Comparison of ENCODE assay signal across 26 mouse cellular contexts in the genomic region with DNA sequence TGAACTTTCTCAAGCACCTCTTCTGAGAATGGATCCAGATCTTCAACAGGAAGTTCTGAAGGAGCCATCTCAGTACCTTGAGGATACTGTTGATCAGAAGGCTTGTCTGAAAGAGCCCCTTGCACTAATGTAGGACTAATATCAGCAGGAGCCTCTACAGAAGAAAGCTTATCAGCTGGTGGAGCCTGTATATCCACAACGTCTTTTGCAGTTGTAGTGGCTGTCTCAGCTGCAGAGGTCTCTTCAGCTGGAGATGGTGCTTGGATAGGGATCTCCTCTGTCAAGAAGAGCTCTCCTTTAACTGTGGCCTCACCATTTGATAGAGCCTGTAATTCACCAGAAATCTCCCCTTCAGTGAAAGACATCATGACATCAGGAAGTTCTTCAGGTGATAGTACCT. TPM values are rescaled to one million over a fixed set of nuclear protein-coding genes. Genes with fewer than 3 reads are reported as not detected.
"Had no signal": no experiment of that assay in that cellular context is flagged by ENCODE, and none has a peak within 500 bp of the region (broad histone marks: within the 10 kb centered on the region; RNA-seq: fewer than 3 reads in every experiment).

No protein-coding gene starts in this region.

- H3K9ac ChIP-seq: neural tube, embryonic 12.5 days; neural tube, embryonic 13.5 days; neural tube, embryonic 15.5 days; stomach, embryonic 15.5 days had no signal

- H3K27ac ChIP-seq: neural tube, embryonic 12.5 days; neural tube, embryonic 13.5 days; neural tube, embryonic 15.5 days; stomach, embryonic 15.5 days; stomach, postnatal 0 days had no signal

- DNase-seq: retina, postnatal 1 day; right cerebral cortex, adult 18-20 months; right cerebral cortex, postnatal 14 days; right cerebral cortex, postnatal 25 days; right cerebral cortex, postnatal 4 days; spleen, adult 18-20 months; thymus, adult 18-20 months; thymus, adult 2 months; thymus, postnatal 14 days; thymus, postnatal 25 days; thymus, postnatal 36 days; thymus, postnatal 4 days had no signal

- H3K9me3 ChIP-seq: neural tube, embryonic 12.5 days; neural tube, embryonic 13.5 days; neural tube, embryonic 15.5 days; stomach, embryonic 15.5 days had no signal

- H3K4me1 ChIP-seq: neural tube, embryonic 12.5 days; neural tube, embryonic 13.5 days; neural tube, embryonic 15.5 days; stomach, embryonic 15.5 days had no signal

- H3K27me3 ChIP-seq: neural tube, embryonic 12.5 days; neural tube, embryonic 13.5 days; neural tube, embryonic 15.5 days; stomach, embryonic 15.5 days had no signal

- H3K36me3 ChIP-seq: neural tube, embryonic 12.5 days; neural tube, embryonic 13.5 days; neural tube, embryonic 15.5 days; stomach, embryonic 15.5 days had no signal

- H3K4me3 ChIP-seq: neural tube, embryonic 12.5 days; neural tube, embryonic 13.5 days; neural tube, embryonic 15.5 days; stomach, embryonic 15.5 days had no signal

RNA-seq across cellular contexts. Expression of a gene that starts 0.9 kb away (rescaled TPM):
- total RNA-seq: neutrophil, adult 5-6 weeks had no signal
- polyA plus RNA-seq: neural tube, embryonic 11.5 days; neural tube, embryonic 12.5 days; neural tube, embryonic 13.5 days; neural tube, embryonic 14.5 days; neural tube, embryonic 15.5 days; small intestine, adult 2 months; spleen, adult 2 months; stomach, embryonic 14.5 days; stomach, embryonic 15.5 days; stomach, embryonic 16.5 days; stomach, postnatal 0 days; thymus, adult 2 months; thymus, postnatal 0 days; urinary bladder, adult 2 months had no signal
